Mouse (Mus musculus): ENCODE results near the gene Prmt9.

Gene Prmt9

DNA sequence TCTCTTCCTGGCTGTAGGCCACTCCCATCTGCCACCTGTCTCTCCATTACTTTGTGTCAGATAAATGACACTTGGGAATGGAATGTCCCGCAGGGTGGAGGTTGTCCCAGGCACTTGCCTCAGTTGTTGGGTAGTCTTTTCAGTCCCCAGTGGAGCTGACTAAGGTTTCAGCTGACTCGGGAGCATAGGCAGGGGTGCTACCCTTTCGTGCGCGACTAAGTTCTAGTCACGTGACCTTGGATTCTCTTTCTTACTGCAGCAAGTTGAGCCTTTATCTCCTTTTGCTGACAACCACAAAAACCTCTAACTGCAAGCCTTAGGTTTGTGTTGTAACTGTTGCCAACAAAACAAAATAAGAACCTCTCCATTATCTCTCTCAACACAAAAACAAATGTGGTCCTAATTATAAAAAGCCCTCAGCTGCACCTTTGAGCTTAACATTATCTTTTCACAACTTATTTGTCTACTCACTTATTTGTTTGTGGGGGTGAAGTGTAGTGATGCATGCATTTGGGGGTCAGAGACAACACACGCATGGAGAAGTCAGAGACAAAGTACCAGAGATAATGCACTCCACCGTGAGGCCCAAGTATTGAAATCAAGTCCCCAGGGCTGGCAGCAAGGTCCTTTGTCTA lies 14.7 kb upstream of the Prmt9 start:
- DNase-seq, result no peak

GRCm38 (mm10) chr8:77535026-77535595 lies 14.1 kb upstream of the Prmt9 start:
- peak; percentile 68 for DNase-seq

GRCm38 (mm10) chr8:77536821-77537220 lies 12.4 kb upstream of the Prmt9 start:
- no peak for DNase-seq

GRCm38 (mm10) chr8:77538256-77538655 lies 10.9 kb upstream of the Prmt9 start:
- no peak for DNase-seq

DNA sequence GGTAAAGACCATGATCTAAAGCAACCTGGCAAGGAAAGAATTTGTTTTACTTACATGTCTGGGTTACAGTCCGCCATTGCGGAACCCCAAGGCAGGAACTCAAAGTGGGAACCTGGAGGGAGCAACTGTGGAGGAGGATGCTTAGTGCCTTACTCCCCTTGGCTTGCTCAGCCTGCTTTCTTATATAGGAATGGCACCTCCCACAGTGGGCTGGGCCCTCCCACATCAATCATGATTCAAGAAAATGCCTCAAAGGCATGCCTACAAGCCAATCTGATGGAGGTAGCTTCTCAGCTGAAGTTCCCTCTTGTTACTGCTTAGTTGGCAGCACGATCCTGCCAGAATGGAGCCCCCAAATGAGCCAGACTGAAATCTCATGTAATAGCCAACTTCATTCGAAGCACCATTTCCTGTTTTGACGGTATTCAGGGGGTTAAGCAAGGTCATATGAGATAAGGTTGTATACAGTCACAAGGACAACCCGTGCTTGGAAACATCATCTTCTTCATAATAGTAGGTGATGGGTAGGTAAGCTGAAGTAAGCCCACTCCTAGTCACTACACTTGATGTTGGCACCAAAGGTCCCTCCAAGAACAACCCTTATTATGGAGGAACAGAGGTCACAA lies 5.9 kb upstream of the Prmt9 start:
- no peak for DNase-seq

DNA sequence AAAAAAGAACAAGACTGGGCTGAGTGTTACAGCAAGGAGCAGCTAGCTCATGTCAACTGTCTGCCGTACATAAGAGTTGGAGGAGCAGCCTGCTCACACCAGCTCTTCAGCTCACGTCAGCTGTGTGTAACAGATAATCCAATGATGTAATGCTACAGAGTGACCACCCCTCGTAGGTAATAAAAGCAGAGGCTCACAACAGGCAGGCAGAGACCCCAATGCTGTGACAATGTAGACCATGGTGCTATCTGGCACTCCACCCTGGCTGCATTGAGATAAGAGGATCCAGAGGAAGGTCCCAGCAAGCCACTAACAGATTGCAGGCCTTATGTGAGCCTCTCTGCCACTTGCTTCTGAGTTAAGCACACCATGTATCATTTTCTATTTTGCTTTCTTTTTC lies 4.8 kb upstream of the Prmt9 start:
- DNase-seq, result no peak

DNA sequence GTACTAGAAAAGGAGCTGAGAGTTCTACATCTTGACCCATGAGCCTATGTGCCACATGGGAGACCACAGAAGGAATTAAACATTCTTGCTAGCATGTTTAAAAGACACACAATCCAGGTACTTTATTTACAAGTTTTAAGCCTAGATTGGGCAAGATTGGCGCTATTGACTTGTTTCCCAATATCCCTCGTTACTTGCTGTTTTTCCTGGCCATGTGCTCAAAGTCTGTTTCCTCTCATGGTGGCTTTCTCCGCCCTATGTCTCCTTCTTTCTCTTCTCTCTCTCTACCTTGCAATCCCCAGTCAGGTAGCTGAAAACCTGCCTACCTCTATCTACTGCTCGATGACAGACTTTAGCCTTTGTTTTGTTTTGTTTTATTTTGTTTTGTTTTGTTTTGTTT lies 3.6 kb upstream of the Prmt9 start:
- DNase-seq, result no peak

- DNase-seq, result peak; percentile 71
Measured at GRCm38 (mm10) chr8:77549881-77550580, 834 bp downstream of the Prmt9 start.

DNA sequence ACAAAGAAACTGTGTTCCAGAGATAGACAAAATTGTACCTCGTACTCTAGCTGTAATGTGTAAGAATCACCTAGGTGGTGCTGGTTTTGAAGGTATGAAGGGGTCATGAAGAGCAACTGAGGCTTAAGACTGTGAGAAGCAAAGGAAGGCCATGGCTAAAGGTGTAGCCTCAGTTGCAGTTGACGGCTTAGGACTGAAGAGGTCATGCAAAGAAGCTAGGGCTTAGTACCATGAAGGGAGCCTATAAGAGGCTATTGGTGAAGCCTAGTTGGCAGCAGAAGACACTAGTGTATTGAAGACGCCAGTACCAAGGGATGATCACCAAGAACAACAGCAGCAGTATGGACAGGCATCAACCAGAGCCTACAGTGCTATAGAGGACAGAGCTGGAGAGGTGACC lies 3.3 kb downstream of the Prmt9 start:
- DNase-seq, result no peak

GRCm38 (mm10) chr8:77561441-77561840 lies 12.2 kb downstream of the Prmt9 start:
- no peak for DNase-seq

- peak; percentile 9 for DNase-seq
Measured at GRCm38 (mm10) chr8:77574229-77574628, 25.0 kb downstream of the Prmt9 start.

DNA sequence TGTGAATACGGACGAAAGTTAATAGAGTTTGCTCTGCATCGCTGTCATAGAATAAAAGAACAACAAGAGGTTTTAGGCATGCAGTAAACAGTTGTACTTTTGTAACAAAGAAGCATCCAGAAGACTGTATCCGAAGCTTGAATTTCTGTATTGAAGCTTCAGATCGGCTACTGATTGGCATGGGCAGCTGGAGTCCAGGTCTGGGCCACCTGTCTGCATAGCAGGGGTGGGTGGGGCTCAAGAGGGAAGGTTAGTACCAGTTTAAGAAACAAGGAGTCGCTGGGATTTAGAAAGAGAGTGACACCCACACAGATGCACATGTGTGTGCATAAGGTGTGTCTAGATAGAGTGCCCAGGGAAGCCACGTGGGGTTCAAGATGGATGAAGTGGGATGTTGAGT lies 28.5 kb downstream of the Prmt9 start:
- no peak for DNase-seq

- DNase-seq, result no peak
Measured at GRCm38 (mm10) chr8:77584174-77584573, 35.0 kb downstream of the Prmt9 start.

GRCm38 (mm10) chr8:77609621-77610020 lies 60.4 kb downstream of the Prmt9 start:
- no peak for DNase-seq

DNA sequence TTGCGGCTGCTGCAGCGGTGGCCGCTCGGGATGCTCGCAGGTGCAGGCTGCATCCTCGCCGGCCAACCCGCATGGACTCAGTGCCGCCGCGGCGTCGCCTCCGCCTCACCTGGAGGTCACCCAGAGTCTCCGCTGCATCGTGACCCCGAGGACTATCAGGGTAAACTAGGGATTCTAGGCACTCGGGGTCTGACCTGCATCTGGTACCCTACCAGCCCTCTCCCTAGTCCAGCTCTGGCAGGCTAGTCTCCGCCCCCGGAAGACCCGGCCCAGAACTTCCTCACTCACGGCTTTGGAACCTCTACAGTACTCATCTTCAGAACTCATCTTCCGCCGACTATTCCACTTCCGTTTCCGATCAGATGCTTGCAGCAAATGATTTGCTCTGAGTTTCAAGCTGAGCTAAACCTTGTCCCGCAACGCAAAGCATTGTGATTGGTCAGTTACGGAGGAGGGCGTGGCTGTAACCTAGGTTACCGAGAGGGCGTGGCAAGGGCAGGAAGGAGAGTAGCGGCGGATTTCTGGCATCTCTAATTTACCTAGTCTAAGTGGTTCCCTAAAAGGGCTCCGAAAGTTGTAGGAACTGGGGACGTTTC lies 61.3 kb downstream of the Prmt9 start, which contains the start of gene Tmem184c:
Tmem184c (minus strand) TSS at position 325 of the 596 bp plus-strand sequence.
- DNase-seq, result peak; percentile 98

DNA sequence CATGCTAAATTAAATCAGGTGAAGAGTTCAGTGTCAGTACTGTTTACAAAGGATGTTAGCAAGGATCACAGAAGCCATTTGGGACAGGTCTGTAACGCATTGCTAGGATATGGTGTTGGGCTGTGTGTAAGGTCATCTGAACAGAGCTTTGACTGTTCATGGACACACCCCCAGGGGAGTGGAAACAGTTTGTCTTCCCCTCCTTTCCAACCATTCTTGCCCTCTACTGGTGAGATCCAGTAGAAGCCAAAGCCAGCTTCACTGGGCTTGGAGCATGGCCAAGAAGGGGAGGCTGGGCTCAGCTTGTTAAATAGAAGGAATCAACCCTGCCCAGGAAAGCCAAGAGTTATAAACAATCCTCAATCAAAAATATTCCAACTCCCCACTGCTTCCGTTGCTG lies 68.7 kb downstream of the Prmt9 start:
- peak; percentile 72 for DNase-seq

DNA sequence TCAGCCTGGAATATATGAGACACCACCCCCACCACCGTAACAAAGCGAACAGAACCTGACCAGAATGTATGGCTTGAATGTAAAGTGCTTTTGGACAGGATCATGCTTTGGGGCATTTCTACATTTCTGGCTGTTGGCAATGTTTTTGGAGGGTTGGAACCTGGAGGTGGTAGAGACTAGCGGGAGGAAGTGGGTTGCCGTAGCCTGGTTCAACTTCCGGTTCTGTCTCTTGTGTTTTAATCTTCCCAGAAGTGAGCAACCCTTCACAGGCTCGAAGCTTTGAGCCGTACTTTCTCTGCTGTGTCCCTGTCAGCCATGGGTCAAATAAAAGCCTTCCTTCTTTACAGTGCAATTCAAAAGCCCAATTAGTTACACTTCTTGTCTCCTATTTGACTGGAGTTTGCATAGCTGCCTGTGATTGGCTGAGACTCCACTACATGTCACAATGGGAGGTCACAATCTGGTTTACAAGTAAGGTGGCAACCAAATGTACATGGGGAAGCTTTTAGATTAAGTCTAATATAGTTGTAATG lies 74.5 kb downstream of the Prmt9 start:
- DNase-seq, result no peak

- peak; percentile 82 for DNase-seq
Measured at GRCm38 (mm10) chr8:77629858-77630537, 80.8 kb downstream of the Prmt9 start.

DNA sequence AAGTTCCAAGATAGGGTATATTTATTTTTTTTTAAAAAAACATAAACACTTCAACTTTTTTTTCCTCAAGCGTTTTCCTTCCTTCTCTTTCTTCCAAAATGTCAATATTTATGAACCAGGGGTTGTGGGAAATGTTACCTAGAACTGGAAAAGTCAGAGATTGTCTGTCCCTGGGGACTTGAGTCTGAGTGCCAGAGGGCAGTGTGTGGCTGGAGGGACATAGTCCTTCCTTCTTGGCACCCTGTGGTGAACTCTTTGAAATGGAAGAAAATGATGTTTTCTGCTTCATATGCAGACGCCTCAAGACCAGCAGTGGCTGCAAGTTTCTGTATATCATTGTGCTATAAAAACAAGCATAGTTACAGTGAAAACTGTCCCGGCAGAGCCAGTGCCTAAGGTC lies 81.5 kb downstream of the Prmt9 start:
- no peak for DNase-seq

All from retina, postnatal 1 day (tissue).